Mouse (Mus musculus) lung, embryonic 16.5 days (tissue): Measurements from ENCODE around the gene Chpf2. TPM values are rescaled to one million over a fixed set of nuclear protein-coding genes. Genes with fewer than 3 reads are reported as not detected.
"Not testable (repeated sequence)": the region's sequence is repeated elsewhere in the genome, so short reads cannot be mapped to it uniquely, and the experiment has no call there.

ENCODE experiments used
- ATAC-seq: fragments of 200-750 bp; cut with Nextera tagmentation; 2 replicates; pipeline ENCODE4 v1.8.0; 2017; ENCODE audit warnings: low read depth, mild to moderate bottlenecking, moderate library complexity
- H3K27ac ChIP-seq: fragments of 300-500 bp; sonication (generic); 2 replicates; pipeline ENCODE4 v1.5.1; 2014; ENCODE audit warnings: mild to moderate bottlenecking, control low read depth, low read length
- H3K27me3 ChIP-seq: fragments of 300-500 bp; sonication (generic); 2 replicates; pipeline ENCODE4 v1.6.1; 2014; ENCODE audit warnings: low read depth, low read length, mixed read lengths; ENCODE audit not compliant: control insufficient read depth, insufficient read depth
- H3K36me3 ChIP-seq: fragments of 300-500 bp; sonication (generic); 2 replicates; pipeline ENCODE4 v1.6.1; 2014; ENCODE audit warnings: low read length; ENCODE audit not compliant: control insufficient read depth, insufficient read depth
- H3K4me1 ChIP-seq: fragments of 300-500 bp; sonication (generic); replicated peaks from 2 replicates; pipeline ENCODE4 v1.6.1; 2014; ENCODE audit warnings: low read length, mixed read lengths; ENCODE audit not compliant: control insufficient read depth, insufficient read depth
- H3K4me2 ChIP-seq: fragments of 300-500 bp; sonication (generic); 2 replicates; pipeline ENCODE4 v1.6.1; 2014; ENCODE audit warnings: low read depth, low read length, control low read depth
- H3K4me3 ChIP-seq: fragments of 300-500 bp; sonication (generic); 2 replicates; pipeline ENCODE4 v1.5.1; 2014; ENCODE audit warnings: mild to moderate bottlenecking, low read length, control low read depth
- H3K9ac ChIP-seq: fragments of 300-500 bp; sonication (generic); 2 replicates; pipeline ENCODE4 v1.6.1; 2014; ENCODE audit warnings: low read length, control low read depth
- H3K9me3 ChIP-seq: fragments of 300-500 bp; sonication (generic); 2 replicates; pipeline ENCODE4 v1.6.1; 2016; ENCODE audit warnings: low read length; ENCODE audit not compliant: control insufficient read depth
- WGBS: fragments of 180-500 bp; shearing (Covaris S2); extraction: QIAGEN DNeasy Blood & Tissue Kit; methylation state at CpG from one replicate; pipeline ENCODE4 v1.1.7; 2014; 5-methylcytosine and 5-hydroxymethylcytosine counted together
- polyA plus RNA-seq: library from polyadenylated mRNA; unstranded; fragments of >200 nt; fragmentation: Nextera tagmentation; extraction: Ambion mirVana; gene quantifications from 2 replicates; pipeline ENCODE4 v1.2.1, GENCODE M21; 2015

The Chpf2 gene
- polyA plus RNA-seq, 1 experiment from 2014 or later, result 19.4 TPM

DNA sequence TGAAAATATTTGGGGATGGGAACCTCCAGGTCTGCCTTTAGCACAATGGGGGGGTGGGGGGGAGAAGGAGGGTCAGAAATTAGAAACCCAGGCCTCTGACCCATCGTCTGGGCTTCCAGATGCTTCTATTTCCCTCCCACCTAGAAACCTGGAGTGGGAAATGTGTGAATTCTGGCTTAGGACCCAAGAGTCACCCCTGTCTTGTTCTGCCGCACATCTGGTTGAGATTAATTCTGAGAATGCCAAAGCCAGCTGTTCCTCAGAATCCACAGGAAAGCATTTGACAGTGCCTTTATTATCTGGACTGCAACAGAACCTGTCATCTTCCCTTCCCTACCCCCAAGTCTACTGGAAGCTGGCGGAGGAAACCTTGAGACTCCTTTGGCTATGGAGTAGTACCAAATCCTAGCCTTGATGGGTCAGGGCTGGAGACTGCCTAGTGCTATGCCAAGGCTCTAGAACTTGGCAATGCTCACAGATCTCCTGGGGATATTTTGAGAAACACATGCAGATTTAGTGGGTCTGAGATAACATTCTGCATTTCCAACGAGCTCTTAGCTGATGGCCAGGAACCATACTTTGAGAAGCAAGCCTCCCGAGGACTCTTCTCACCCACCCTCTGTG lies 32.8 kb upstream of the Chpf2 start:
- Histone ChIP-seq H3K27ac (no peak overlapping the region), H3K4me1 (peaks cover 7% of the 10 kb centered on the region), H3K36me3 (no peaks in the 10 kb centered on the region), H3K4me3 (no peak overlapping the region), H3K9ac (no peak overlapping the region), H3K9me3 (no peaks in the 10 kb centered on the region), H3K4me2 (no peak overlapping the region), H3K27me3 (no peaks in the 10 kb centered on the region)
- WGBS, result 49% methylated on average over 5 of the region's 5 CpGs
- no peak for ATAC-seq

GRCm38 (mm10) chr5:24555335-24555734 lies 31.2 kb upstream of the Chpf2 start:
- H3K9ac ChIP-seq, H3K4me2 ChIP-seq, H3K36me3 ChIP-seq, H3K27ac ChIP-seq, H3K9me3 ChIP-seq, H3K4me1 ChIP-seq, ATAC-seq, H3K4me3 ChIP-seq, H3K27me3 ChIP-seq: not testable (repeated sequence)
- WGBS, result 86% methylated on average over 7 of the region's 7 CpGs

- WGBS, result 74% methylated on average over 2 of the region's 2 CpGs
- no peaks in the 10 kb centered on the region for H3K36me3 ChIP-seq
- no peak for ATAC-seq
Measured at GRCm38 (mm10) chr5:24556709-24557108, 29.8 kb upstream of the Chpf2 start, which contains the start of gene 4931409K22Rik. 4931409K22Rik (minus strand) TSS chr5:24556809.

GRCm38 (mm10) chr5:24575948-24576347 lies 10.6 kb upstream of the Chpf2 start:
- no peak for ATAC-seq
- no peaks in the 10 kb centered on the region for H3K9me3 ChIP-seq
- no peaks in the 10 kb centered on the region for H3K27me3 ChIP-seq
- WGBS, result 88% methylated on average over 1 of the region's 1 CpGs
- peak overlapping the region; percentile 84 for H3K4me2 ChIP-seq
- peaks cover 30% of the 10 kb centered on the region for H3K36me3 ChIP-seq
- peak overlapping the region; percentile 88 for H3K4me3 ChIP-seq
- no peak overlapping the region for H3K27ac ChIP-seq
- no peak overlapping the region for H3K9ac ChIP-seq
- peaks cover 12% of the 10 kb centered on the region for H3K4me1 ChIP-seq

More at GRCm38 (mm10) chr5:24556709-24557108, 29.8 kb upstream of the Chpf2 start, which contains the start of gene 4931409K22Rik:
- H3K4me3 ChIP-seq, result no peak within 1 kb of the TSS
- no peak within 1 kb of the TSS for H3K4me2 ChIP-seq
- H3K27ac ChIP-seq, result no peak within 1 kb of the TSS
- no peaks in the 10 kb centered on the region for H3K27me3 ChIP-seq
- H3K9me3 ChIP-seq, result no peaks in the 10 kb centered on the region
- H3K9ac ChIP-seq, result no peak within 1 kb of the TSS
- no peaks in the 10 kb centered on the region for H3K4me1 ChIP-seq

- ATAC-seq, result peak; percentile 15
Measured at GRCm38 (mm10) chr5:24576801-24577182, 9.7 kb upstream of the Chpf2 start.

GRCm38 (mm10) chr5:24577183-24577929 lies 9.2 kb upstream of the Chpf2 start, which contains the start of gene Abcf2:
Abcf2 (minus strand) TSS chr5:24577467.
- ATAC-seq, result peak; percentile 98
- no peaks in the 10 kb centered on the region for H3K27me3 ChIP-seq
- under 1% methylated on average over 48 of the region's 48 CpGs for whole genome bisulfite sequencing

More at GRCm38 (mm10) chr5:24576801-24577182, 9.7 kb upstream of the Chpf2 start:
- WGBS, result under 1% methylated on average over 32 of the region's 32 CpGs
- Histone ChIP-seq H3K27me3 (no peaks in the 10 kb centered on the region), H3K4me3 (peak overlapping the region; percentile 88), H3K4me2 (peak overlapping the region; percentile 84), H3K27ac (peak overlapping the region; percentile 94), H3K4me1 (peaks cover 12% of the 10 kb centered on the region), H3K36me3 (peaks cover 23% of the 10 kb centered on the region), H3K9ac (peak overlapping the region; percentile 88), H3K9me3 (no peaks in the 10 kb centered on the region)

DNA sequence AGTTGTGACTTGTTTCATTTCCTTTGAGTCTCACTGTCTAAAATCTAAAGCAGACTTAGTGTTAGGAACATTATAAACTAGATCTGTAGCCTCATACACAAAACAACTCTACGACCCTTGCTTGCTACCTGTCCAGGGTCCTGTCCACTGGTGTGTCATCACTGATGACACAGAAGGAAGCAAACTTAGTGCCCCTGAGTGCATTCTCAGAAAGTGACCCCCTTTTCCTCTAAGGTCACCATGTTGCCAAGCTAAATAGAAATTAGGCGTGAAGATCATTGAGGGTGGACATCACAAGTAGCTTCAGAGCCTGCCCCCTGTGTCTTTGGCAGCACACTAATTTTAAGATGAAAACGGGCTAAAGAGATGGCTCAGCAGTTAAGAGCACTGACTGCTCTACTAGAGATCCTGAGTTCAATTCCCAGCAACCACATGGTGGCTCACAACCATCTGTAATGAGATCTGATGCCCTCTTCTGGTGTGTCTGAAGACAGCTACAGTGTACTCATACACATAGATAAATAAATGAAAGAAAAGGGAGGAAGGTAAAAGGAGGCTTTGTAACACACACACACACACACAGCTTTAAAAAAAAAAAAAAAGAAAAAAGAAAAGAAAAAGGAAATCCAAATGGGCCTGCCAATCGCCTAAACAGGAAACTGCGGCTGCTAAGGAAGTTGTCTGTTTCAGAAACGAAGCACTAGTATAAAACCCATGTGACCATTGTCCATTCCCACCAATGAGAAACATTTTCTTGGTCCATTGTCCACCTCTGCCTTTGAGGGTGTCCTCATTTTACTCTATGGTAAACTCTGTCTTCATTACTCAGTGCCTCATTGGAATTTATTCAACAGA lies 8.2 kb upstream of the Chpf2 start:
- peak overlapping the region; percentile 71 for H3K9ac ChIP-seq
- WGBS, result 60% methylated on average over 6 of the region's 6 CpGs
- ATAC-seq, result no peak

More at GRCm38 (mm10) chr5:24577183-24577929, 9.2 kb upstream of the Chpf2 start, which contains the start of gene Abcf2:
- Histone ChIP-seq H3K4me3 (peak within 1 kb of the TSS; percentile 88), H3K27ac (peak within 1 kb of the TSS; percentile 94), H3K36me3 (peaks cover 20% of the 10 kb centered on the region), H3K9ac (peak within 1 kb of the TSS; percentile 88), H3K4me2 (peak within 1 kb of the TSS; percentile 84), H3K9me3 (no peaks in the 10 kb centered on the region), H3K4me1 (peaks cover 12% of the 10 kb centered on the region)

DNA sequence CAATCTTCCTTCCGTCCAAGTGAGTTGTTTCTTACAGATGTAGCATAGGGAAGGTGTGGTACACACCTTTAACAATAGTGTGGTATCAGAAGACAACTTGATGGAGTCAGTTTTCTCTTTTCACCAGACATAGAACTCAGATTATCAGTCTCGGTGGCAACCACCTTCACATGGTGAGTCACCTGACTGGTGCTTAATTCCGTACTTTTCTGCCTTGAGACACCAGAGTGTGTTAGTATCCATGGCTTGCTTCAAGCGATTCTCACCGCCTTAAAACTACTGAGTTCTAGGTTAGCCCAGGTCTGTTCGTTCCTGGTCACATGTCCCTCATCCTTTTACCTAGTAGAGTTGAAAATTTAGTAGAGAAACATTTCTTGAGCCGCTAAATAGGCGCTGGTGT lies 435 bp upstream of the Chpf2 start:
- peak overlapping the region; percentile 84 for H3K4me2 ChIP-seq
- H3K27ac ChIP-seq, result no peak overlapping the region
- peak overlapping the region; percentile 76 for H3K4me3 ChIP-seq
- H3K9me3 ChIP-seq, result no peaks in the 10 kb centered on the region
- WGBS, result 11% methylated on average over 8 of the region's 8 CpGs
- peak overlapping the region; percentile 77 for H3K9ac ChIP-seq
- no peaks in the 10 kb centered on the region for H3K27me3 ChIP-seq
- peaks cover 12% of the 10 kb centered on the region for H3K36me3 ChIP-seq
- peaks cover 18% of the 10 kb centered on the region for H3K4me1 ChIP-seq
- ATAC-seq, result 0 out of 2 replicates have a peak, but pooled peaks have one; percentile 19

More for the DNA sequence above, 8.2 kb upstream of the Chpf2 start:
- H3K4me1 ChIP-seq, result peaks cover 12% of the 10 kb centered on the region
- H3K27me3 ChIP-seq, result no peaks in the 10 kb centered on the region
- H3K9me3 ChIP-seq, result no peaks in the 10 kb centered on the region
- peak overlapping the region; percentile 94 for H3K27ac ChIP-seq
- H3K36me3 ChIP-seq, result peaks cover 11% of the 10 kb centered on the region
- peak overlapping the region; percentile 88 for H3K4me3 ChIP-seq
- peak overlapping the region; percentile 80 for H3K4me2 ChIP-seq
